Mouse (Mus musculus): ENCODE results near the gene Lrmda. TPM values are rescaled to one million over a fixed set of nuclear protein-coding genes. Genes with fewer than 3 reads are reported as not detected.

Gene Lrmda
- total RNA-seq, 4 experiments from 2014 or later: 1.8 to 3.0 (median 2.4) TPM

- no peak for DNase-seq (ENCODE audit: low spot score)
Observed at GRCm38 (mm10) chr14:22155512-22156026, 136.1 kb downstream of the Lrmda start.

- DNase-seq (ENCODE audit: low spot score): peak; percentile 4
Observed at GRCm38 (mm10) chr14:22156991-22157390, 137.5 kb downstream of the Lrmda start.

- DNase-seq (ENCODE audit: low spot score): no peak
Observed at GRCm38 (mm10) chr14:22161416-22161815, 141.9 kb downstream of the Lrmda start.

DNA sequence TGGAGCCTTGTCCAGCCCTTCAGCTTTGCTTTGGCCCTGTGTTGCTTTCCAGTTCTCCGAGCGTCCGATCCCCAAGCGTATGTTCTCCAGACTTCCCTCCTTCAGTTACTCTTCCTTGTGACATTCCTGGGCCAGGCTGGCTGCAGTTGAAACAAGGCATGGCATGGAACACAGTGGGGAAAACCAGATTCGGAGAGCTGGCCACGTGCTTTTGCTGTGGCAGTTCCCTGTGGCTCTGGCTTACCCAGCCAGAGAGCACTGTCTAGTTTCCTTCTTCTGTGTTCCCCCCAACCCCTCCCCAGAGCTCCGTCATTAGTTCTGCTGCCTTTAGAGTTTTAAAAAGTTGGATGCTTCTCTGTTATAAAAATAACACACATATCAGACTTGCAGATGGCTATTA is 147.8 kb downstream of the Lrmda start:
- DNase-seq (ENCODE audit: low spot score): peak; percentile 10

DNA sequence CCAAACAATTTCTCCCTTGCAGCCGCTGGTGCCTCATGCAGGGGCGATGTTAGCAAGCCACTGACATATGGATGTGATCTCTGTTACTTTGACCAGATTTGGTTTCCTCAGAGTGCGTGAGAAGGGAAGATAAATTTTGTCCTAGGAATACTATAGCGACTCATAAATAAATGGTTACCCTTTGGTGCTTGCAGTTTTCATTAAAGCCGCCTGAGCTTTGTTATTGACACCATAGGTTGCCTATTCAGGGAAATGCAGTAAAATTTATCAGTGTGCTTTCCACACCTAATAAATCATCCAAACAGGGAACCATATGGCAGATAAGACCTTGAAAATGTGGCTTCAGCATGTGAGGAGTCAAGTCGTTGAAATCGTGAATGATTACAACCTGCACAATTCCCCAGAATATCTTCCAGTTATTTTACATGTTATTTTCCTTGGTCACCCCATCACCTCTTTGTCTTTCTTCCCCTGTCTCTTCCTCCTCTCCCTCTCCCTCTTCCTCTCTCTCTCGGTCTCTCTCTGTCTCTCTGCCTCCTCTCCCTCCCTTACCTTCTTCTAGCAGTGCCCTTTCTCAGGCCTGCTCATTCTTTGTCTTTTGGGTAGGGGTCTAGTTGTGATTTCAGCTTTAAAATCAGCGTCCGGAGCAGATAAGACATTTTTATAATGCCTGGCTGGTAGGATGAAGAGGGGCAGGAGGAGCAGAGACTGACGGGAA is 148.7 kb downstream of the Lrmda start:
- no peak for DNase-seq (ENCODE audit: low spot score)

- no peak for DNase-seq (ENCODE audit: low spot score)
Observed at GRCm38 (mm10) chr14:22168795-22169568, 149.5 kb downstream of the Lrmda start.

DNA sequence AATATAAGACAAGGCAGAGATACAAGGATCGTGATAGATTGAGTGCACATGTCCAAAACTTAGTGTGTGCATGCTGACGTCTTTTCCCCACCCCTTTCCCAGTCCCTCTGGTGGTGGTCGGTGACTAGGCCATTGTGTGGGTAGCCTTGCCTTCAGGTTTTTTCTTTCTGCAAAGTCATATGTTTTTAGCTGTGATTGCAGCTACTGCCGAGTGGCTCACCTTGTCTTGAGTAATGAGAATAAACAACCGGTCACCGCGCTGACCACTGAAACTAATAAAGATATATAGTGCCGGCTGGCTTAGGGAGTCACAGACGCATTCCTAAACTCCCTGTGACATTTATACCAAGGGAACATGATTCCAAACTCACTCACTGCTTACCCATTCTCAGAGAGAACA is 155.2 kb downstream of the Lrmda start:
- no peak for DNase-seq (ENCODE audit: low spot score)

DNA sequence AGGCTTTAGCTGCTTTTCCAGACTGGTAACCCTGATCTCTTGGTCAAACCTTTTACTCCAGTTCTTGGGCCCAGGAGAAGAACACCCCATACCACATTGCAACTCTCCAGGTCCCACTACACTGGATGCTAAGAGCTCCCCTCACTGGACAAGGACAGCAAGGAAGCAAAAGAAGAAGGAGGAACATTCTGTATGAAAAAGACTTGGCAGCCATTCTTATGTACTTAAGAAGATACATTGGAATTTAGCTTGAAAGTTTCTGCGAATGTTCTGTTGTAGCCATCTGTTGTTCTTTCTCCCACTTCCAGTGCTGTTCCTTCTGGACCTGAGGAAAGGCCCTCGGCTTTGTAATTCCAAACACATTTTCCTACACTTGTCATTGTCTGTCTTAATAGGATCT is 160.2 kb downstream of the Lrmda start:
- no peak for DNase-seq (ENCODE audit: low spot score)

GRCm38 (mm10) chr14:22181508-22181907 is 162.0 kb downstream of the Lrmda start:
- DNase-seq (ENCODE audit: low spot score): no peak

DNA sequence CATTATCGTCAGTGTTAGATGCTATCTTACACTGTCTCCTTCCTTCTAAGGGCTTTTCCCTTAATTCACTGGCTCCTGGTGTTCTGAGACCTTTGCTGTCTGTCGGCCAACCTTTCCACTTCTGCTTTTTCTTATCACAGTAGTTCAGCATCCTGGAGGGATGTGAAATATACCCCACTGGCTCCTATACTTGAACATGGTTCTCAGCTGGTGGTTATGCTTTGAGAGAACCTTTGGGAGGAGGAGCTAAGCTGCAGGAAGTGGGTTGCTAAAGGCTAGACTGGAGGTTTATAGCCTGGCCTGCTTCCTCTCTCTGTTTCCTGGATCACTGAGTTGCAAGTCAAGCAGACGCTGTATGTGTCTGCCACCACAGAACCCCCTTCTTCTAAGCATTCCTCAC is 163.7 kb downstream of the Lrmda start:
- no peak for DNase-seq (ENCODE audit: low spot score)

- DNase-seq (ENCODE audit: low spot score): no peak
Observed at GRCm38 (mm10) chr14:22185452-22185851, 165.9 kb downstream of the Lrmda start.

GRCm38 (mm10) chr14:22190111-22190510 is 170.6 kb downstream of the Lrmda start:
- DNase-seq (ENCODE audit: low spot score): no peak

GRCm38 (mm10) chr14:22192185-22192584 is 172.7 kb downstream of the Lrmda start:
- DNase-seq (ENCODE audit: low spot score): no peak

- no peak for DNase-seq (ENCODE audit: low spot score)
Observed at GRCm38 (mm10) chr14:22198021-22198420, 178.5 kb downstream of the Lrmda start.

- no peak for DNase-seq (ENCODE audit: low spot score)
Observed at GRCm38 (mm10) chr14:22198641-22199425, 179.3 kb downstream of the Lrmda start.

GRCm38 (mm10) chr14:22201667-22202066 is 182.2 kb downstream of the Lrmda start:
- no peak for DNase-seq (ENCODE audit: low spot score)

DNA sequence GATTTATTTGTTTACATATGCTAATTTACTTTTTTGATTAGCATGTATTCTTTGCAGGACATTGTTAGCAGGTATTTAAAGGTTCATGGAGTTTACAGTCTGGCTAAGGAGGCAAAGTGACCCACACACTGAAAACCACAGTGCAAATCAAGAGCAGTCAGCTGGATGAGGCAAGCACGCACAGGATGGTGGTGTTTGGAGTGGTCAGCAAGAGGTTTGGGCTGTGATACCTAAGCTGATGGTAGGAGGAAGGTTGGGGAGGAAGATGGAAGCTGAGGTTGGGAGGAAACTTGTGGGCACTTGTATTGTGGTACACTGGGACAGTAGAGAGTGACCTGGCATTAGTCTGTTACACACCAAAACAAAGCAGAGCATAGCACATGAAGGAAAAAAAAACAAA is 191.1 kb downstream of the Lrmda start:
- DNase-seq (ENCODE audit: low spot score): no peak

DNA sequence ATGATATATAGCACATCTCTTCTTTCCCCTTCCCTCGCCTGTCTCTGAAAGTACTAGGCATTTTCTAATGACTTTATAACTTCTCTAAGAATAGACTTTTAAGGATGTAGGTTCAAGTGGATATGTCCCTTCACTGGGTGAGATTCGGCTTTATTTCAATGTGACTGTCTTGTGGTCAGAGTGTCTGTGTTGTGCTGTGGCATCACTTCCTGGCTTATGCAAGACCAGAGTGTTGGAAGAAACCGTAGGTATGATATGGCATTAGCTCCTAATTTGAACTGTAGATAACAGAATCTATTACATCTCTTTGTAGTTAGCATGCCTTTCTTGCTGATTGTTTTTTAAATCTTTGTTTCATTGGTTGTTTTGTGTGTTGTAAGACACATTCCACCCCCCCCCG is 198.7 kb downstream of the Lrmda start:
- no peak for DNase-seq (ENCODE audit: low spot score)

DNA sequence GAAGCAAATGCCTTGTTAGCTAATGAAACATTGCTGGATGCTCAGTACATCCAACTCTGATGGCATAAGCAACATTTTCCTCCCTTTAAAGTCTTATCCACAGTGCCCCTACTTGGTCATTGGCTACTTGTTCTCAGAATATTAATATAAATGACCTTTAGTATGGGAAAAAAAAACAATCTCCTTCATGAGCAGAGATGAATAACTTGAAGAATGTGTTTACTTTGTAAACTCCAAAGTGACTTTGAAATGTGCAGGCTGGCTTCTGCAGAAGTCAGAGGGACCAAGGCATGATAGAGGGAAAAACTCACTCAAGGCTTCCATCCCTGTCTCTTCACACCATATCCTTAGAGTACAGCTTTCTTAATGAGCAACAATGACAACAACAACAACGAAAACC is 202.5 kb downstream of the Lrmda start:
- DNase-seq (ENCODE audit: low spot score): no peak

DNA sequence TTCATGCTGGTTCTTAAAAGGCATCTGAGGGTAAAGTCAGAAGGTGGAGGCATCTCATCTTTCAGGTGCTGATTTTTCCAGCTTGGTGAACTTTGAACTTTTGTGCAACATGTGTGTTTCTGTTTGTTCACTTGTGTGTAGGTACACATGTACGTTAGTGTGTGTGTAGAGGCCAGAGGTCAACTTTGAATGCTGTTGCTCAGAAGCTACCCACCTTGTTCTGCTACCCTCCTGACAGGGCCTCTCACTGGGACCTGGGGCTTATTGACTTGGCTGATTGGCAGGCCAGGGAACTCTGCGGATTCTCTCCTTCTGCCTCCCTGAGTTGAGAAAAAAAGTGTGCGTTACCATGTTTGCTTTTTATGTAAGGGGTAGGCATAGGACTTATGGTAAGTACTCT is 203.1 kb downstream of the Lrmda start:
- DNase-seq (ENCODE audit: low spot score): no peak

GRCm38 (mm10) chr14:22226205-22226604 is 206.7 kb downstream of the Lrmda start:
- DNase-seq (ENCODE audit: low spot score): no peak

Measured in heart, adult 8-10 months (tissue).